10 mouse cellular contexts compared by ENCODE assay signal in the genomic region with DNA sequence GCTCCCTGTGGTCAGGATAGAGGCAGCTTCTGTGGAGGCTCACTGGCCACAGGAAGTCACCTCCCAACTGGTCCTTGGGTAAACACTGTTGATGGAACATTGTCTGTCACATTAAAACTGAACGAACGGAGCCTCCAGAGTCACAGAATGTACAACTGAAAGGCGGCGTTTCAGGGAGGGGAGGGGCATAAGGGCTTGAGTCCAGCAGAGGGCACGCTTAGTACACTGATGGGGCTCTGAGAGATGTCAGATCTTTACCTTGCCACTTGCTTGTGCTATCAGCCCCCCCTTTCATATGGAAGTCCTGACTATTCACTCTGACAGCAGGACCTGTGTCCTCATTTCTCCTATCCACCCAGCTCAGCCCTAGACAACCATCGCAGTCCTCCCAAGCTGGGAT. TPM values are rescaled to one million over a fixed set of nuclear protein-coding genes. Genes with fewer than 3 reads are reported as not detected.
DNase-seq lines count a peak whose midpoint lies in the region; ATAC-seq lines count a peak whose summit lies in the region.
"Had no signal": no experiment of that assay in that cellular context is flagged by ENCODE, and none has a peak within 500 bp of the region (broad histone marks: within the 10 kb centered on the region; RNA-seq: fewer than 3 reads in every experiment).

No protein-coding gene starts in this region.

- no peak overlapping the region for H3K4me3 ChIP-seq in heart, embryonic 11.5 days (ENCODE audit: low read depth, low read length)
- H3K4me3 ChIP-seq in hindbrain, embryonic 11.5 days (ENCODE audit: low read depth, low read length), result no peak overlapping the region
- H3K4me3 ChIP-seq: liver, embryonic 13.5 days had no signal

- no peak for DNase-seq in heart, adult 8-10 months (ENCODE audit: low spot score)
- peak; percentile 47 to 51 for DNase-seq in B cell, adult 2 months
- peak; percentile 30 for DNase-seq in embryo, embryonic 10.5 days (ENCODE audit: low spot score)
- DNase-seq in kidney, postnatal 14 days, result peak; percentile 39
- no peak for DNase-seq in urinary bladder, adult 2 months (ENCODE audit: low spot score)
- no peak for DNase-seq in hindbrain, embryonic 11.5 days (ENCODE audit: low spot score)
- DNase-seq: liver, embryonic 13.5 days; right cerebral cortex, adult 18-20 months had no signal

- H3K9ac ChIP-seq in heart, embryonic 11.5 days (ENCODE audit: low read depth, low read length), result no peak overlapping the region
- no peak overlapping the region for H3K9ac ChIP-seq in hindbrain, embryonic 11.5 days (ENCODE audit: low read depth, low read length)
- H3K9ac ChIP-seq: liver, embryonic 13.5 days had no signal

- H3K27ac ChIP-seq in heart, embryonic 11.5 days (ENCODE audit: low read depth, low read length), result no peak overlapping the region
- no peak overlapping the region for H3K27ac ChIP-seq in hindbrain, embryonic 11.5 days (ENCODE audit: low read depth, low read length)
- H3K27ac ChIP-seq: liver, embryonic 13.5 days had no signal

- peak overlapping the region; percentile 25; the same call in 1 of the 2 replicates for H3K4me2 ChIP-seq in heart, embryonic 11.5 days
- no peak overlapping the region for H3K4me2 ChIP-seq in hindbrain, embryonic 11.5 days (replicated peaks; ENCODE audit: low read depth, low read length)
- H3K4me2 ChIP-seq: liver, embryonic 13.5 days had no signal

- WGBS in heart, embryonic 11.5 days (ENCODE audit: insufficient replicate concordance), result 41% methylated on average over 6 of the region's 6 CpGs
- WGBS in hindbrain, embryonic 11.5 days, result 69% methylated on average over 6 of the region's 6 CpGs

- ATAC-seq in heart, embryonic 11.5 days (replicated peaks; ENCODE audit: insufficient number of reproducible peaks, low FRiP score, low TSS enrichment), result no peak
- ATAC-seq in granulocyte monocyte progenitor cell, adult 5-6 weeks (replicated peaks; ENCODE audit: poor library complexity, severe bottlenecking), result no peak
- ATAC-seq in hindbrain, embryonic 11.5 days (ENCODE audit: low FRiP score), result no peak

- no peaks in the 10 kb centered on the region for H3K4me1 ChIP-seq in heart, embryonic 11.5 days (ENCODE audit: control insufficient read depth, insufficient read depth, low read length)
- H3K4me1 ChIP-seq in hindbrain, embryonic 11.5 days (replicated peaks; ENCODE audit: control insufficient read depth, insufficient read depth, low read length), result no peaks in the 10 kb centered on the region
- H3K4me1 ChIP-seq: liver, embryonic 13.5 days had no signal

- H3K36me3 ChIP-seq in heart, embryonic 11.5 days (ENCODE audit: control insufficient read depth, insufficient read depth, low read length), result no peaks in the 10 kb centered on the region
- H3K36me3 ChIP-seq in hindbrain, embryonic 11.5 days (ENCODE audit: control insufficient read depth, insufficient read depth, low read length), result no peaks in the 10 kb centered on the region
- H3K36me3 ChIP-seq: liver, embryonic 13.5 days had no signal

- no peaks in the 10 kb centered on the region for H3K9me3 ChIP-seq in heart, embryonic 11.5 days (replicated peaks; ENCODE audit: control insufficient read depth, low read length)
- H3K9me3 ChIP-seq in hindbrain, embryonic 11.5 days (ENCODE audit: control insufficient read depth, low read length), result no peaks in the 10 kb centered on the region
- H3K9me3 ChIP-seq: liver, embryonic 13.5 days had no signal

- peaks cover 3% of the 10 kb centered on the region; the same call in 1 of the 2 replicates for H3K27me3 ChIP-seq in heart, embryonic 11.5 days (ENCODE audit: control insufficient read depth, insufficient read depth, low read length)
- no peaks in the 10 kb centered on the region for H3K27me3 ChIP-seq in hindbrain, embryonic 11.5 days (ENCODE audit: control insufficient read depth, insufficient read depth, low read length)

RNA-seq across cellular contexts. Expression of gene Gm9936, which starts 17.4 kb away (rescaled TPM):
- polyA plus RNA-seq in heart, embryonic 11.5 days (2014; fragmentation: Nextera tagmentation; extraction: Ambion mirVana), result not detected in 2 replicates
- total RNA-seq in heart, adult 8-10 months (2022), result not detected
- not detected in 2 replicates for total RNA-seq in granulocyte monocyte progenitor cell, adult 5-6 weeks (2014; fragmentation: Nextera tagmentation)
- total RNA-seq in granulocyte monocyte progenitor cell, adult 5-6 weeks (2017), result not detected in 2 replicates
- 0.01 and 0.04 TPM in 2 replicates for polyA plus RNA-seq in urinary bladder, adult 2 months (2012; rRNA removed)
- polyA plus RNA-seq in hindbrain, embryonic 11.5 days (2014; fragmentation: Nextera tagmentation; extraction: Ambion mirVana), result 0.40 and 0.69 TPM in 2 replicates
- polyA plus RNA-seq: liver, embryonic 13.5 days had no signal

RNA-seq across cellular contexts. Expression of gene Oasl2, which starts 20.9 kb away (rescaled TPM):
- polyA plus RNA-seq in heart, embryonic 11.5 days (2014; fragmentation: Nextera tagmentation; extraction: Ambion mirVana), result 2.7 and 4.3 TPM in 2 replicates
- total RNA-seq in heart, adult 8-10 months (2022), result 1 to 10 TPM; 3.5 to 4.6 (median 4.3) TPM
- 6.7 and 10.4 TPM in 2 replicates for total RNA-seq in granulocyte monocyte progenitor cell, adult 5-6 weeks (2014; fragmentation: Nextera tagmentation)
- total RNA-seq in granulocyte monocyte progenitor cell, adult 5-6 weeks (2017), result 4.7 and 7.6 TPM in 2 replicates
- 30.2 and 36.0 TPM in 2 replicates for polyA plus RNA-seq in urinary bladder, adult 2 months (2012; rRNA removed)
- polyA plus RNA-seq in hindbrain, embryonic 11.5 days (2014; fragmentation: Nextera tagmentation; extraction: Ambion mirVana), result 0.92 and 1.5 TPM in 2 replicates

RNA-seq across cellular contexts. Expression of gene 4930519G04Rik, which starts 22.4 kb away (rescaled TPM):
- polyA plus RNA-seq in heart, embryonic 11.5 days (2014; fragmentation: Nextera tagmentation; extraction: Ambion mirVana), result not detected in 2 replicates
- not detected for total RNA-seq in heart, adult 8-10 months (2022)
- total RNA-seq in granulocyte monocyte progenitor cell, adult 5-6 weeks (2014; fragmentation: Nextera tagmentation), result 1.6 TPM in 1 of 2 replicates, not detected in the other
- not detected in 2 replicates for total RNA-seq in granulocyte monocyte progenitor cell, adult 5-6 weeks (2017)
- polyA plus RNA-seq in urinary bladder, adult 2 months (2012; rRNA removed), result not detected in 2 replicates
- polyA plus RNA-seq in hindbrain, embryonic 11.5 days (2014; fragmentation: Nextera tagmentation; extraction: Ambion mirVana), result not detected in 2 replicates
- polyA plus RNA-seq: liver, embryonic 13.5 days had no signal

RNA-seq across cellular contexts. Expression of gene Oasl1, which starts 47.2 kb away (rescaled TPM):
- 0.30 and 0.37 TPM in 2 replicates for polyA plus RNA-seq in heart, embryonic 11.5 days (2014; fragmentation: Nextera tagmentation; extraction: Ambion mirVana)
- total RNA-seq in heart, adult 8-10 months (2022), result under 1 TPM; 0.44 to 0.72 (median 0.59) TPM
- total RNA-seq in granulocyte monocyte progenitor cell, adult 5-6 weeks (2014; fragmentation: Nextera tagmentation), result 5.2 and 5.4 TPM in 2 replicates
- total RNA-seq in granulocyte monocyte progenitor cell, adult 5-6 weeks (2017), result 0.73 and 1.8 TPM in 2 replicates
- 1.7 and 2.2 TPM in 2 replicates for polyA plus RNA-seq in urinary bladder, adult 2 months (2012; rRNA removed)
- polyA plus RNA-seq in hindbrain, embryonic 11.5 days (2014; fragmentation: Nextera tagmentation; extraction: Ambion mirVana), result 0.25 and 0.39 TPM in 2 replicates

RNA-seq across cellular contexts. Expression of gene 1500011B03Rik, which starts 52.6 kb away (rescaled TPM):
- 62.7 and 63.7 TPM in 2 replicates for polyA plus RNA-seq in heart, embryonic 11.5 days (2014; fragmentation: Nextera tagmentation; extraction: Ambion mirVana)
- 1 to 10 TPM; 3.6 to 6.3 (median 4.7) TPM for total RNA-seq in heart, adult 8-10 months (2022)
- 44.4 and 76.8 TPM in 2 replicates for total RNA-seq in granulocyte monocyte progenitor cell, adult 5-6 weeks (2014; fragmentation: Nextera tagmentation)
- 44.0 and 57.4 TPM in 2 replicates for total RNA-seq in granulocyte monocyte progenitor cell, adult 5-6 weeks (2017)
- 46.2 and 54.9 TPM in 2 replicates for polyA plus RNA-seq in urinary bladder, adult 2 months (2012; rRNA removed)
- 163 and 167 TPM in 2 replicates for polyA plus RNA-seq in hindbrain, embryonic 11.5 days (2014; fragmentation: Nextera tagmentation; extraction: Ambion mirVana)

Comparison
In these comparisons a context has a peak if more than half of its experiments do, and no peak if none do; other contexts are left out.
1. DNase-seq: peak in B cell, adult 2 months (2 of 2), embryo, embryonic 10.5 days (single experiment) and kidney, postnatal 14 days (single experiment); none in heart, adult 8-10 months (single experiment), urinary bladder, adult 2 months (single experiment) and hindbrain, embryonic 11.5 days (single experiment).